In the genomic region with DNA sequence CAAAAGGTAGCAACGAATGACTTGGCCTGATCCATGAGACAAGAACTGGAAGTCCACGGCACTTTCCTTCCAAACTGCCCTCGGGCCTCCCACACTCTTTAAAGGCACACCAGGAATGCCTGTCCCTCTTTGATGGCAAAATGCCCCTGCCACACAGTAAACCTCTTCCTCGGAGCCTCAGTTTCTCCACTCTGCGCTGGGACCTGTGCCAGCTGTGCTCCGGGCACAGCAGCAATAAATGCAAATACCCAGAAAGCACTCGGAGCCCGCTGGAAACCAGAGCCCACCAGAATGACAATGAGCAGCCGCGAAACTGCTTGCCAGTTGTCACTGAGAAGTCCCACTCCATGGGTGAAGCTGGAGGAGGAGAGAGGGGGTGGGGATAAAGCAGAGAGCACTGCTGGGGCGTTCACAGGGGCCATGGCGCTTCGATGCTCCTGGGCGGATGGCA, we compare ENCODE assay signal across 9 mouse cellular contexts. TPM values are rescaled to one million over a fixed set of nuclear protein-coding genes. Genes with fewer than 3 reads are reported as not detected.
A peak's percentile ranks its signal among the peaks of the same experiment; 100 is the strongest.
DNase-seq lines count a peak whose midpoint lies in the region; ATAC-seq and TF ChIP-seq lines count a peak whose summit lies in the region.
"Had no signal": no experiment of that assay in that cellular context is flagged by ENCODE, and none has a peak within 500 bp of the region (broad histone marks: within the 10 kb centered on the region; RNA-seq: fewer than 3 reads in every experiment).

No protein-coding gene starts in this region.

- no peak for ATAC-seq in heart, embryonic 12.5 days (ENCODE audit: insufficient number of reproducible peaks, low FRiP score)
- no peak for ATAC-seq in limb, embryonic 12.5 days (ENCODE audit: insufficient number of reproducible peaks, insufficient read depth, low FRiP score, low TSS enrichment, low read depth)

- H3K9ac ChIP-seq in heart, embryonic 12.5 days: no peak overlapping the region
- peak overlapping the region; percentile 37; the same call in 1 of the 2 replicates for H3K9ac ChIP-seq in limb, embryonic 12.5 days (replicated peaks)
- H3K9ac ChIP-seq: liver, embryonic 15.5 days had no signal

- no peak overlapping the region; the same call in 1 of the 2 replicates for H3K4me3 ChIP-seq in heart, embryonic 10.5 days
- H3K4me3 ChIP-seq in heart, embryonic 12.5 days: no peak overlapping the region
- no peak overlapping the region for H3K4me3 ChIP-seq in testis, adult 2 months (ENCODE audit: control insufficient read depth, low read depth, low read length)
- H3K4me3 ChIP-seq in limb, embryonic 12.5 days (replicated peaks): no peak overlapping the region
- H3K4me3 ChIP-seq: liver, embryonic 15.5 days had no signal

- DNase-seq in heart, embryonic 10.5 days (ENCODE audit: low spot score): no peak
- DNase-seq in testis, postnatal 14 days (ENCODE audit: low spot score): no peak
- DNase-seq in thymus, postnatal 14 days: no peak
- DNase-seq in ovary, postnatal 10 days (ENCODE audit: low spot score): no peak
- no peak for DNase-seq in lung, postnatal 4 days

- no peak for TF ChIP-seq POLR2A in testis, adult 2 months (IDR thresholded peaks at IDR 0.05; ENCODE audit: control insufficient read depth, low read depth, low read length)

- no peak for TF ChIP-seq CTCF in testis, adult 2 months (IDR thresholded peaks at IDR 0.05; ENCODE audit: control insufficient read depth, insufficient read depth, insufficient replicate concordance, low read depth, low read length)

- peak overlapping the region; percentile 82 for H3K27ac ChIP-seq in heart, embryonic 10.5 days
- no peak overlapping the region for H3K27ac ChIP-seq in heart, embryonic 12.5 days (ENCODE audit: poor library complexity, severe bottlenecking)
- peak overlapping the region; percentile 10; the same call in 1 of the 2 replicates for H3K27ac ChIP-seq in testis, adult 2 months (ENCODE audit: control insufficient read depth, insufficient read depth, low read depth, low read length)
- peak overlapping the region; percentile 94 for H3K27ac ChIP-seq in limb, embryonic 12.5 days

- H3K27me3 ChIP-seq in heart, embryonic 10.5 days (ENCODE audit: insufficient read depth, poor library complexity, severe bottlenecking): 0 out of 2 replicates have a peak, but pooled peaks cover 6% of the 10 kb centered on the region
- no peaks in the 10 kb centered on the region for H3K27me3 ChIP-seq in heart, embryonic 12.5 days (replicated peaks)
- H3K27me3 ChIP-seq in testis, adult 2 months (ENCODE audit: control insufficient read depth, insufficient read depth, low read length): no peaks in the 10 kb centered on the region
- H3K27me3 ChIP-seq in limb, embryonic 12.5 days: no peaks in the 10 kb centered on the region
- H3K27me3 ChIP-seq: liver, embryonic 15.5 days had no signal

- H3K36me3 ChIP-seq in heart, embryonic 10.5 days: no peaks in the 10 kb centered on the region
- no peaks in the 10 kb centered on the region for H3K36me3 ChIP-seq in heart, embryonic 12.5 days
- H3K36me3 ChIP-seq in testis, adult 2 months (ENCODE audit: control insufficient read depth, insufficient read depth, low read length): no peaks in the 10 kb centered on the region
- H3K36me3 ChIP-seq in limb, embryonic 12.5 days: no peaks in the 10 kb centered on the region

- 64% methylated on average over 14 of the region's 14 CpGs for WGBS in heart, embryonic 10.5 days
- 63% methylated on average over 14 of the region's 14 CpGs for WGBS in heart, embryonic 12.5 days
- 34% methylated on average over 14 of the region's 14 CpGs for WGBS in limb, embryonic 12.5 days

- peaks cover 90% of the 10 kb centered on the region for H3K4me1 ChIP-seq in heart, embryonic 10.5 days
- peaks cover 89% of the 10 kb centered on the region for H3K4me1 ChIP-seq in heart, embryonic 12.5 days (replicated peaks)
- peaks cover 7% of the 10 kb centered on the region for H3K4me1 ChIP-seq in testis, adult 2 months (ENCODE audit: control insufficient read depth, insufficient read depth, low read length)
- H3K4me1 ChIP-seq in limb, embryonic 12.5 days (replicated peaks): peaks cover 94% of the 10 kb centered on the region

- H3K4me2 ChIP-seq in heart, embryonic 12.5 days: no peak overlapping the region
- H3K4me2 ChIP-seq in limb, embryonic 12.5 days: peak overlapping the region; percentile 39
- H3K4me2 ChIP-seq: liver, embryonic 15.5 days had no signal

- no peaks in the 10 kb centered on the region for H3K9me3 ChIP-seq in heart, embryonic 10.5 days
- no peaks in the 10 kb centered on the region for H3K9me3 ChIP-seq in heart, embryonic 12.5 days (replicated peaks)
- no peaks in the 10 kb centered on the region for H3K9me3 ChIP-seq in limb, embryonic 12.5 days
- H3K9me3 ChIP-seq: liver, embryonic 15.5 days had no signal

RNA-seq across cellular contexts. Expression of gene Tpcn1, which starts 20.7 kb away (rescaled TPM):
- polyA plus RNA-seq in heart, embryonic 10.5 days (2016; fragmentation: Nextera tagmentation; extraction: Ambion mirVana): 13.0 and 21.7 TPM in 2 replicates
- 17.1 and 17.3 TPM in 2 replicates for polyA plus RNA-seq in heart, embryonic 12.5 days (2016; fragmentation: Nextera tagmentation; extraction: Ambion mirVana)
- polyA plus RNA-seq in testis, adult 2 months (2012; rRNA removed): 18.7 and 20.7 TPM in 2 replicates
- 16.7 and 17.2 TPM in 2 replicates for polyA plus RNA-seq in limb, embryonic 12.5 days (2016; fragmentation: Nextera tagmentation; extraction: Ambion mirVana)

RNA-seq across cellular contexts. Expression of gene Iqcd, which starts 21.0 kb away (rescaled TPM):
- polyA plus RNA-seq in heart, embryonic 10.5 days (2016; fragmentation: Nextera tagmentation; extraction: Ambion mirVana): 0.15 and 0.24 TPM in 2 replicates
- polyA plus RNA-seq in heart, embryonic 12.5 days (2016; fragmentation: Nextera tagmentation; extraction: Ambion mirVana): 0.19 and 0.33 TPM in 2 replicates
- polyA plus RNA-seq in testis, adult 2 months (2012; rRNA removed): 77.3 and 85.9 TPM in 2 replicates
- polyA plus RNA-seq in limb, embryonic 12.5 days (2016; fragmentation: Nextera tagmentation; extraction: Ambion mirVana): 0.64 and 0.93 TPM in 2 replicates

RNA-seq across cellular contexts. Expression of gene Rita1, which starts 44.6 kb away (rescaled TPM):
- 11.0 and 11.2 TPM in 2 replicates for polyA plus RNA-seq in heart, embryonic 10.5 days (2016; fragmentation: Nextera tagmentation; extraction: Ambion mirVana)
- 9.1 and 10.8 TPM in 2 replicates for polyA plus RNA-seq in heart, embryonic 12.5 days (2016; fragmentation: Nextera tagmentation; extraction: Ambion mirVana)
- 9.0 and 13.2 TPM in 2 replicates for polyA plus RNA-seq in testis, adult 2 months (2012; rRNA removed)
- polyA plus RNA-seq in limb, embryonic 12.5 days (2016; fragmentation: Nextera tagmentation; extraction: Ambion mirVana): 16.9 and 19.1 TPM in 2 replicates

RNA-seq across cellular contexts. Expression of gene Ddx54, which starts 44.8 kb away (rescaled TPM):
- polyA plus RNA-seq in heart, embryonic 10.5 days (2016; fragmentation: Nextera tagmentation; extraction: Ambion mirVana): 47.1 and 49.4 TPM in 2 replicates
- 38.7 and 38.8 TPM in 2 replicates for polyA plus RNA-seq in heart, embryonic 12.5 days (2016; fragmentation: Nextera tagmentation; extraction: Ambion mirVana)
- polyA plus RNA-seq in testis, adult 2 months (2012; rRNA removed): 14.9 and 16.6 TPM in 2 replicates
- 48.8 and 50.3 TPM in 2 replicates for polyA plus RNA-seq in limb, embryonic 12.5 days (2016; fragmentation: Nextera tagmentation; extraction: Ambion mirVana)

RNA-seq across cellular contexts. Expression of gene Slc8b1, which starts 56.8 kb away (rescaled TPM):
- polyA plus RNA-seq in heart, embryonic 10.5 days (2016; fragmentation: Nextera tagmentation; extraction: Ambion mirVana): 4.2 and 5.9 TPM in 2 replicates
- 4.3 and 4.5 TPM in 2 replicates for polyA plus RNA-seq in heart, embryonic 12.5 days (2016; fragmentation: Nextera tagmentation; extraction: Ambion mirVana)
- polyA plus RNA-seq in testis, adult 2 months (2012; rRNA removed): 3.2 and 3.4 TPM in 2 replicates
- polyA plus RNA-seq in limb, embryonic 12.5 days (2016; fragmentation: Nextera tagmentation; extraction: Ambion mirVana): 6.1 and 6.2 TPM in 2 replicates

Comparison
In these comparisons a context has a peak if more than half of its experiments do, and no peak if none do; other contexts are left out.
1. RNA of gene Iqcd, which starts 21.0 kb away (polyA plus RNA-seq): 77.3 to 85.9 TPM in testis, adult 2 months; 0.64 to 0.93 TPM in limb, embryonic 12.5 days, 0.19 to 0.33 TPM in heart, embryonic 12.5 days and 0.15 to 0.24 TPM in heart, embryonic 10.5 days; every median in the first group is over 10 times any median in the second.